Mouse (Mus musculus) ovary, postnatal 14 days (tissue): Measurements from ENCODE around the gene Dnmbp.

Experiments
- DNase-seq: peaks from one replicate; pipeline ENCODE4 v3.0.0; 2022; ENCODE audit warnings: low spot score

The Dnmbp gene

GRCm38 (mm10) chr19:43944566-43944965, 4.6 kb upstream of the Dnmbp start:
- no peak for DNase-seq

GRCm38 (mm10) chr19:43943076-43943475, 3.1 kb upstream of the Dnmbp start:
- no peak for DNase-seq

GRCm38 (mm10) chr19:43939171-43939768, 721 bp downstream of the Dnmbp start:
- DNase-seq = no peak

- no peak for DNase-seq
These were observed 1.6 kb downstream of the Dnmbp start for GRCm38 (mm10) chr19:43938355-43938754.

GRCm38 (mm10) chr19:43930926-43931325, 9.1 kb downstream of the Dnmbp start:
- DNase-seq = no peak

GRCm38 (mm10) chr19:43930366-43930765, 9.6 kb downstream of the Dnmbp start:
- DNase-seq = no peak

- no peak for DNase-seq
These were observed 10.1 kb downstream of the Dnmbp start for GRCm38 (mm10) chr19:43929869-43930268.

- no peak for DNase-seq
These were observed 12.0 kb downstream of the Dnmbp start for GRCm38 (mm10) chr19:43927967-43928366.

- DNase-seq = no peak
These were observed 12.9 kb downstream of the Dnmbp start for GRCm38 (mm10) chr19:43927057-43927456.

- DNase-seq = no peak
These were observed 13.6 kb downstream of the Dnmbp start for GRCm38 (mm10) chr19:43926141-43926987.

- DNase-seq = no peak
These were observed 15.6 kb downstream of the Dnmbp start for GRCm38 (mm10) chr19:43924361-43924760.

- DNase-seq = no peak
These were observed 17.0 kb downstream of the Dnmbp start for GRCm38 (mm10) chr19:43922963-43923362.

GRCm38 (mm10) chr19:43921410-43921809, 18.6 kb downstream of the Dnmbp start:
- no peak for DNase-seq

- no peak for DNase-seq
These were observed 19.3 kb downstream of the Dnmbp start for GRCm38 (mm10) chr19:43920453-43921300.

- DNase-seq = no peak
These were observed 20.1 kb downstream of the Dnmbp start for GRCm38 (mm10) chr19:43919841-43920240.

- no peak for DNase-seq
These were observed 21.2 kb downstream of the Dnmbp start for GRCm38 (mm10) chr19:43918834-43919233.

GRCm38 (mm10) chr19:43917763-43918162, 22.2 kb downstream of the Dnmbp start:
- DNase-seq = no peak

GRCm38 (mm10) chr19:43917406-43917691, 22.6 kb downstream of the Dnmbp start:
- no peak for DNase-seq

GRCm38 (mm10) chr19:43916586-43917405, 23.2 kb downstream of the Dnmbp start:
- DNase-seq = no peak

- no peak for DNase-seq
These were observed 24.6 kb downstream of the Dnmbp start for GRCm38 (mm10) chr19:43915431-43915830.

GRCm38 (mm10) chr19:43914986-43915385, 25.0 kb downstream of the Dnmbp start:
- no peak for DNase-seq
